Mouse (Mus musculus) megakaryocyte-erythroid progenitor cell, adult 5-6 weeks (primary cell): ENCODE measurements at regions not wholly inside any gene's neighbourhood (a gene's known extent, or its start where the extent isn't known, plus 50 kb on each side); places are given as distances from the start of the nearest gene placed in this dataset.

Experiments used
- ATAC-seq: replicated peaks from 2 replicates; pipeline ENCODE4 v1.8.0; 2016; ENCODE audit warnings: mild to moderate bottlenecking, inconsistent platforms; ENCODE audit not compliant: severe bottlenecking, poor library complexity, low FRiP score, low TSS enrichment

DNA sequence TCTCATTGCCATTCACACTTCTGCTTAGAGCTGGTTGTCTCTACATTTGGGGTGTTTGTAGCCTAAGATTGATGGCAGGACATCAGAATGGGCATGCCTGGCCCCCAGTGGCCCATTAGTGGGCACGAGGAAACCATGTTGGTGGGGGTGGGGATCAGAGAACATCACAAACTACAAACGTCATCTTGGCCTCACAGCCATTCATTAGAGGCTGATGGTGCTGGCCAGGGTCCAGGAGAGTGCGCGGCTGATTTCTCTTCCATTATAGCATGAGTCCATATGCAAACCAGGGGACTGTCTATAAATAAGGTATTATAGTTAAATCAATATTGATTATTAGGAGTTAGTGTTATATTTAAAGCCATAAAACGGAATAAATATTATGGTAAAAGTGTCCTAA, 67.9 kb downstream of the 3100002H09Rik start:
- no peak for ATAC-seq

DNA sequence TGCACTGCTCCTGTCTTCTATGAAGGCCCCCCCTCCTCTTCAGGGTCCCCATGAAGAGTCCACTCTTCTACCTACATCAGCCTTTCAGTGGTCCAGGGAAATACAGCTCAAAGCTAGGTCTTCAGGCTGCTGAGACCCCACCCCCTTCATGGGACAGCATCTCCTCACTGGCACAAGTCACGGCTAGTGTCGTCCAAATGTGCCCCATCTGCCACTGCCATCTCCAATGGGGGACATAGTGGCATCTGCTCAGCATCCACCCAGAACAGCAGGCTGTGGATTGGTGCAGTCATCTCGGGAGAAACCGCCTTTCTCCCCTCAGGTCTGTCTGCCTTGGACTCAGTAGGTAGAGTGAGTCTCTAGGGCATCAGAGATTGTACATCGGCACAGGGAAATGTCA, 72.1 kb downstream of the 3100002H09Rik start:
- ATAC-seq, result no peak

DNA sequence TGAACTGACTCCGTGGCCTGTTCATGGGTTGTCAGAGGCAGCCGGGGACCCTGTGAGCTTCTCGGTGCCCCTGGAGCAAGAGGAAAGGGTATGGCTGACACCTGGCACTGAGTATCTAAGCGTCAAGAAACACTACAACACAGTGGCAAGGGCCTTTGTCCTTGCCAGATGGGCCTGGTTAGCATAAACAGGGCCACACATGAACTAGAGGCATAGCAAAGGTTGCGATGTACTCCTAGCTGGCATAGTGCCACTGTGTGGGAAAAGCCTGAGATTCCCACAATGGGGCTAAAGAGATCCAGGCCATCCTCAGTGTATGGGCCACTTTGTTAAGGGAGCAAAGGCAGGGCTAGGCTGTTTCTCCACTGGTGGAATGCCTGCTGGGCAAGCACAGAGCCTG, 72.9 kb downstream of the 3100002H09Rik start:
- no peak for ATAC-seq

DNA sequence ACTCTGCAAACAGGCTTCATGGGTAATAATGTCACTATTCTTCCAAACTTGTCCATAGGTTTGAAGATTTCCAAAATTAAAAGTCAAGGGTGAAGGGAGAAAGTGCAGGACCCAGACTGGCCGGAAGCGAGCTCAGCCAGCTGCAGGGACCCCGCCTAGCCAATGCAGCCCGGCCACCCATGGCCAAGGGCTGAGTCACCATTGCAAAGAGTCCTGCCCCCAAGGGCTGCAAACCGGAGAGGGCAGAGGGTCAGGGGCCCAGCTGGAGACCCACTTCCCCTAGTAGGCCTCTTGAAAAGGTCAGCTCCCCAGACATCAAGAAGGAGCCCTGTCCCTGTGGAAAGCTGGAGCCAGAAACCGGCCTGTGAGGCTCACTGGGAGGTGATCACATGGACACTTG, 77.0 kb downstream of the 3100002H09Rik start:
- ATAC-seq, result no peak

DNA sequence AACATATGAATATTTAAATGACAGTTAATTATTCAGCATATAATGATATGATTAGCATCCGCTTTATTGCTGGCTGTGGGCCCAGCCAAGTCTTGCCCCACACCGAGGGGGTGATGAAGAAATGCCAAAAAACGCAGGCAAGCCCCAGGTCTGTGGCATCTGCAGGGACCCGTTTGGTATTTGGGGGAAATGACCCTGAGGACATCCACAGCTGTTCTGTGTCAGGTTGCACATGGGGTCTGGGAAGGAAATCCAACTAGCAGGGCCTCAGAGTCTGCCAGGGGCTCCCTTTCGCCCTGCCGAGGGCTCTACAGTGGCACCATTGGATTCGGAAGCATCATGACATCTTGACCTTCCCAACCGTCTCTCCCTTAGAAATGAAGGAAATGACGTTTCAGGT, 80.0 kb downstream of the 3100002H09Rik start:
- ATAC-seq, result no peak

DNA sequence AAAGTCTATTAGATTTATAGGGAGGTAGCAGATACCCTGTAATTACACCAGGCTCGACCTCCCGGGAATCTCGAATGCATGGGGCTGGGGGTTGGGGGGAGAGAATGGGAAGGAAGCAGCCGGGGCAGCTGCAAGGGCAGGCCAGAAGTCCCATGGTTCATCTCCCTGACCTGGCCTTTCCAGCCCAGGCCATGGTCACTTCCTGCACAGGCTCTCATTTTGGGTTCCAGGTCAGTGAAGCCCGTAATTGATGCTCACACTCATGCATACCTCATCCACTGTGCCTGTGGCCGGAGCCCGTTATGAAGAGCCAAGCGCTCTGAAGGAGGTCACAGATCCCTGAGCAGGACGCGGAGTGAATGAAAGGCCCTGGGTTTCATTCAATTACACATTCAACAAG, 83.8 kb downstream of the 3100002H09Rik start:
- ATAC-seq, result no peak

DNA sequence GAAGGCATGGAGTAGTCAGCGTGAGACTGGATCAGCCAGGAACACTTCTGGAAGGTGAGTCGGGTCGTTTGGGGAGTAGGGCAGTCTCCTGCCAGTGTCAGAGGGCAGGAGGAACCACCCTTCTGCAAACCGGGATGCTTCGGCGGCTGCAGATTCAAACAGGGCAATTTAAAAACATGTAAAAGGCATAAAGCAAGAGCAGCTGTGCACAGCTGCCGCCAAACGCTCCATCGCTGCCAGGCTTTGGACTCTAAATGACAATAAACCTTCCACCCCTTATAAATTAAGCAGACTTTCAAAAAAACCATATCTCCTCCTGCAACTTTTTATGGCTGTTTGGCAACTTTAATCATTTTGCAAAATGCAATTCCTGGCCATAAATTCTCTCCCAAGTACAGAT, 84.2 kb downstream of the 3100002H09Rik start:
- no peak for ATAC-seq

DNA sequence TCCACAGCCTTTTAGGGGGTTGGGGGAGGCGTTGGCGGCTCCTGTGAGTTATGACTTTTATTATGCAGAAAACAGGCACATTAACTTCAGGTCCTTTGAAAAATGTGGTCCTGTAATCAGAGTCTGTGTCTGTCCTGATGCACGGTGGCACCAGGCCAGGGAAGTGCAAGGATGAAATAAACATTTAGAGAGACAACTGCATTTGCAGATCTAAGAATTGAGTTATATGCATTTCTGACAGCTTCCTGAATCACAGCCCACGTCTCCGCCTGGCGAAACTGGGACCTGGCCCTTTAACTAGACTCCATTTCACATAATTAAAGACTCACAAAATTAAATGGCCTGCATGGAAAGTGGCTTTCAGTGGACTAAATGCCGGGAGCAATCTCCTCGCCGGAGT, 90.3 kb downstream of the 3100002H09Rik start:
- ATAC-seq, result no peak

DNA sequence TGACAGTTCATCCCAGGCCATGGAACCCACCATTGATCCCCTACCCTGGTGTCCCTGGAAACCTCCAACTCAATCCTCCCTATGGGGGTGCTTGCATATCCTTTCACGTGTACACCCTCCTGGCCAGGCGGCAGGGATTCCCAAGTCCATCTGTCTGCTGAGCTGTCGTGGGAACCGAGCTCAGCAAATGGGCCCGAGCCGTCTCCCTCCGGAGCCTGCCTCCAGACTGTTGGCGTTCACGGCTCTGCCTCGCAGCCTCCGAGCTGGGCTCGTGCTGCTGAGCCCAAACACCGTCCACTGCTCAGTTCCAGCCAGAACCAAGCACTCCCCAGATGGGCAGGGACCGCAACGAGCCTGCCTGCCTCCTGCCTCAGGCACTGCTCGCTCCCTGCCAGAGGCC, 98.8 kb downstream of the 3100002H09Rik start:
- no peak for ATAC-seq

DNA sequence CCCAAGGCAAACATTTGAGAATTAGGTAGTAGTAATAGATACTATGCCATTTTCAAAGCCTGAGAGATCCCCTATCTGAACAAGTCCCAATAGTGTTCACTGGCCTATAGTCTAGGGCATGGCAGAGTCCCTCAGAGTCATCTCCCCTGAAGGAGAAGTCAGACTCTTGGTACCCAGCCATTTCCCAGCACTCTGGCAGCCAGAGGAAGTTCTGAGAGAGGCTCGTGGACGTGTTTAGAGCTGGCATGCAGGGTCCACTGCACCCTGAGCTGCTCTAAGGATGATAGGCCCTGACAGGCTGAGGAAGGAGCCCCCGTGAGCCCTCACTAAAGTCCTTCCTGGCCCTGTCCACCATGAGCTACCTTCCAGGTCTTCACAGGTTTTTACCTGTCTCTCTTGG, 99.8 kb downstream of the 3100002H09Rik start:
- ATAC-seq, result no peak

DNA sequence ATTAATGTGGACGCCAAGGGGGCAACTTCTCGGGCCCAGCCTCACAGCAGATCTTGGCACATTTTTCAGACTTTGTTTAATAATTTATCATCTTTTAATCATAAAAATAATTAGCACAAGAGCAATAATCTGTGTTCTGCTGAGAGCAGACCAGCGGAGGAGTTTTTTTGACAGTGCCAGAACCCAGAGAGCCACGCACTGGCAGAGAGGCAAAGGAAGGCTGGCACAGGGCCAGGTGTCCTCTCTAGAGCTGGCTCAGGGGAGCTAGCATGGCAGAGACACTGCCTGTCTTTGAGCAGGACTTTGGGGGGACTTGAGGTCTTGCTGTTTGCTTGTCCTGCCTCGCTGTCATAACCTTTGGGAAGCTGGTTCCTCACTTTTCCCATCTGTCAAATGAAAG, 100.9 kb downstream of the 3100002H09Rik start:
- no peak for ATAC-seq

DNA sequence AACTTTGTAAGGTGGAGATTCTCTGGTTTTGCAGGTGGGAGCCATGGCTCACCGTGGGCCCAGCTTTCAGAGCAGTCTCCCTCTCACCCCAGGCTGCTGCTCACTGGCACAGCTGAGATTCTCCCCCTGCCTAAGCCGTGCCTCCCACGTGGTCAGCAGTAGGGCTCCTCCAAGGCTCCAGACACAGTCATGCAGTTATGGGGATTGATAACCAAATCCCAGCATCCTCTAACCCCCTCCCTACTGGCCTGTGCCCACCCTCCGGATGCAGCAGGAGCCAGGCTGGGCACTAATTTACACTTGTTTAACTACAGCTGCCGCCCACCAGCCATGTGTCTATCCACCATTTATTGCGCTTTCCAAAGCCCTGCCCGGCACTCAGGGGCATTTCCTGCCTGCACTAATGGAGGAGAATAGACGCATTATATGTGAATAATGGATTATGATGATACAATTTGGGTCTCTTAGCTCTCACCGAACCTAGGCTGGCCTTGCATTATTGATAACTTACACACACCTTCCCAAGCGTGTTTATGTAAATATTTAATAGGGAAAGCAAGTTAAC, 104.4 kb downstream of the 3100002H09Rik start:
- ATAC-seq, result no peak

DNA sequence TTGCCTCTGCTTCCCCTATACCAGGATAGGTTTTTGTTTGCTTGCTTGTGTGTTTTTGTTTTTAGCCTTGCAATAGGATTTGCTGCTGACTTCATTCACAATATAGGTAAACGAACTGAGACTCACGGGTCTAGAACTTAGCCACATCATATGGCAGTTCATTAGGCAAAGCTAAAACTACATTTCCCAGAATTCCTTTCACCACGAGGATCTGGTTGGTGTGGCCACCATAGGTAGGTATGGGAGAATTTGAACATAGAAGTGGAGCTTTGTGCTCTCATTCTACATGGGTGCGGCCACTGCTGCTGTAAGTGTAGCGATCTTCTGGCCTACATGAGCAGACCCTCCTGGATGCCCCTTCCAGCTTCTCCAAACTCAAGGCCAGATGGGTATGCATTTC, 108.8 kb downstream of the 3100002H09Rik start:
- ATAC-seq, result no peak

DNA sequence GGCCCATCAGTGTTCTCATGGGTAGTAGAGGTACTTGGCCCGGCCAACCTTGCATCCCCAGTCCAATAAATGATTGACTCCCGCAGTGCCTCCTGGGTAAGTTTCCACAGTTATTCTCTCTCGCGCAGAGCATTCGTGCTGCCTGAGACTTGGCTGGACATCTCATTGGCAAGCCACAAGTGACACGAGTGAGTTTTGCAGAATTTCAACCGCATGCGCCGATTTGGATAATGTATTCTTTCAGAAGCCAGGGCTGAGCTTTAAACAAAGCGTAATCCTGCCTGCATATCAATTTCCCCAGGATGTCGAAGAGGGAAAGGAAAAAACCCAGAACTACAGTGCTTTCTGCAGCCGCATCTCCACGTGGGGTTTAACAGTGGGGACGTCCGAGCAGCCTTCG, 112.6 kb downstream of the 3100002H09Rik start:
- ATAC-seq, result no peak

DNA sequence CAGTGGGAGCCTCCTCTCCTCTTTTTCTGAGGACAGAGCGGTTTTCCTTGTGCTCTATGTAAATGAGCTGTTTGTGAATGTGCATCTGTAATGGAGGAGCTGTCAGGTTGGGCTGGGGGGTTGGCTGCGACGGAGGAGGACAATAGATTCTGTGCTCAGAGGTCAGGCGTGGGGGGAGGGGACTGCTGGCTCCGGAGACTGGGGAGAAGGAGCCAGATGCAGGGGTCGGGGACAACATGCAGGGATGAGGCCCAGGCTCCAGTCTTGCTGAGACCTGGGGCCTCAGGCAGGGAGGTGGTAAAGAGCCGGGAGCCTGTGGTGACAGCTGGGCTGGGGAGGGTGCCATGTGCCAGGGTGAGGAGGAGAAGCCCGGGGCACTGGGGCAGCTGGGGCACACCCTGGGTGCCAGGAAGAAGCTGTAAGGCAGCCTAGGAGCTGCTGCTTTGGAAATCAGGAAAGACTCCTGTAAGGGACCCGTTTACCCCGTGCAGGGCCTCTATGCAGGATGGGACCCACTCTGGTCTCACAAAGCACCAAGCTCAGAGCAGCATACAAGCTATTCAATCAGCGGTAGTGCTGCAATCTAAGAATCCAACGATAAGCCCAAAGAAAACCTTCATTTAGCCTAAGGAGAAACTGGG, 124.5 kb downstream of the 3100002H09Rik start:
- no peak for ATAC-seq

DNA sequence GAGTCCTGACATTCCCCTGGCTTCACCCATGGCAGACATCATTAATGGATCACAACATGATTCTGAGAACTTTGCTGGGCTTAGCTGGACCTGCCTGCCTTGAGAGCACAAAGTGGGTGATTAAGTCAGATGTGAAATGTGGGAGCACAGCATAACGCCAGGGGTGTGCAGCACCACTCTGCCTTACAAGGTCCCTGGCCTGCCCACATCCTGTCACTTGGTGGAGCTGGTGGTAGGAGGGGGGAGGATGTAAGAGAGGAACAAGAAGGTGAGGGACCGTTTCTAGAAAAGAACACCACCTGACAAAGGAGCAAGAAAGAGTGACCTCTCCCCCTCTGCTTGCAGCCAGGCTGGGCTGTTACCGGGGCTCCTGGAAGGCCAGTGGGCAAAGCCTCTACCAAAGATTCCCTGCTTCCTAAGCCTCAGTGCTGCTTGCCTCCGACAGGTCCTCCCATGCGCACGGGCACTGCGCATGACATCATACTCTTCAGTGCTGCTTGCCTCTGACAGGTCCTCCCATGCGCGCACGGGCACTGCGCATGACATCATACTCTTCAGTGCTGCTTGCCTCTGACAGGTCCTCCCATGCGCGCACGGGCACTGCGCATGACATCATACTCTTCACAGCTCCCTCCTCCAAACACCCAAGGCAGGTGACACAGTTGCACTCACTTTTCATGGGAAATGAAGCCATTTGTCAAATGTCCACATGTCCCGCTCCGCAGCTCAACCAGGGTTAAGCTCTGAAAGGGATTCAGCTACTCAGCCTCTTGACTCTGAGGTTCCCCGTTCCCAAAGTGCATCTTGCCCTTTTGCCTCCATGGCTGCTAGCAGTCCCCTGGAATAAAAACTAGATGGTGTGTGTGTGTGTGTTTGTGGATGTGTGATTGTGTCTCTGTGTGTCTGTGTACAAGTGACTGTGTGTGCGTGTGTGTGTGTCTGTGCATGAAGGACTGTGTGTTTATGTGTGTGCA, 125.7 kb downstream of the 3100002H09Rik start:
- ATAC-seq, result no peak

DNA sequence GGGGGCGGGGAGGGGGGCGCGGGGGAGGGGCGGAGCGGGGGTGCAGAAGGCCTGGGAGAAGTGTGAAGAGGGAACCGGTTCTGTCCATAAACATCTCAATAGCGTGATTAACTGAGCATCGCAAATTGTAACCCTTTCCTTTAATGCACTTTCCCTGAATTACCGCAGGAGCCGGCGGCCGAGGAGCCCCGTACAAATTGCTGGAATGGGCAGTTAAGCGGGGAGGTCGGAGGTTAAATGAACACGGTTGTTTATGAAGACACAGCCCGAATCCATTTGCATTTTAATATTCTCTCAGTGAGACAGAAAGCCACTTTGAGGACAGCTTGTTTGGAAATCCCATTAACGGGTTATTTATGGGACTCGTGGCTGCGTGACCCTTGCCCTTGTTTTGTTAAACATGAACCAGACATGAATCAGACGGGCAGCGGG, 132.7 kb downstream of the 3100002H09Rik start:
- ATAC-seq, result no peak

DNA sequence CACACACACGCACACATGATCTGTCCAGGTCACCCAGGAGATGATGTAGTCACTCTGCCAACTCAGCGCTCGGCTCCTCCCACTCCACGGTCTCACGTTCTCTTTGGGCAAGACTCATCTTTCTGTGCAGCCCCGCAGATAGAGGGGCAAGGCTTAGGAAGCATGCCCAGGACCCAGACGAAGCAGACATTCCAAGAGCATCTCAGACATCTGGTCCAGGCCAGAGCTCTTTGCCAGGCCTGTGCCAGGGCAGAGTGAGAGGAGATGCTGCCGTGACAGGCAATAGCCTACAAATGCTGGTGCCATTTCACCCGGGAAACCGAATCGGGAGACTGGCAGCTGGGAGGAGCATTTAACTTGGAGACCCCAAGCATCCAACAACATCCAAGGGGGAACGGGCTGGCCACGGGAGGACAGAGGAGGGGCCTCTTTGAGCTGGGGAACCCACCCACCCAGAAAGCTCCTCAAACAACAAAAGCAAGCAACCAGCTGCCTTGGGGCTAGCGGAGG, 133.2 kb downstream of the 3100002H09Rik start:
- ATAC-seq, result no peak

DNA sequence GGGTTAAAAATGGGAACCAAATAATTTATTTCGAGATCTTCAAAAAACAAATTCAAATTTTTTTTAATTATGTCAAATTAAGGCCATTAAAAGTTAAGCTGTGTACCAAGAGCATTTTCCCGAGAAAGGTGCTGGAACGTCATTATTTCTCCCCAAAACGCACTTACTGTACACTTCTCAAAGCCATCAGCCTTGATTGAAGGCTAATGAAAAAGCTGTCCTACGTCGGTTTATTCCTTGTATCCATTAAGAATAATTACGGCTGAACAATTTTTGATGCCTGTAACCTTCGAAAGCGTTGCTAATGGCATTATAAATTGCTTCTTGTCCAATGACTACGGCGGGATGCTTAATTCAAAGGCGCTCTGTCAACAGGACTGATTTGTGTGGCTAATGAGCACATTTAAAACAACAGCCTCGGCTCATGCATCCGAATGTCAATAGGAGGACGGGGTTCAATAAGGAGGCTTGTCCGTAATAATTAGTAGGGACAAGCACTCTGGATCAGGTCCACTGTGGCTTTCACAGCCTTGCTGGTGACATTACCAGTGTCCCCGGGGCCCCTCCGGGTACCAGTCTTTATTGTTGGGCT, 145.3 kb downstream of the 3100002H09Rik start:
- ATAC-seq, result no peak
